Mouse (Mus musculus) fibroblast of lung, adult 2 months (primary cell): ENCODE measurements around the gene Ttyh3.

Experiments
- DNase-seq: peaks from one replicate; pipeline ENCODE4 v3.0.0-alpha.2; 2011; ENCODE audit warnings: low read depth

Ttyh3 gene

DNA sequence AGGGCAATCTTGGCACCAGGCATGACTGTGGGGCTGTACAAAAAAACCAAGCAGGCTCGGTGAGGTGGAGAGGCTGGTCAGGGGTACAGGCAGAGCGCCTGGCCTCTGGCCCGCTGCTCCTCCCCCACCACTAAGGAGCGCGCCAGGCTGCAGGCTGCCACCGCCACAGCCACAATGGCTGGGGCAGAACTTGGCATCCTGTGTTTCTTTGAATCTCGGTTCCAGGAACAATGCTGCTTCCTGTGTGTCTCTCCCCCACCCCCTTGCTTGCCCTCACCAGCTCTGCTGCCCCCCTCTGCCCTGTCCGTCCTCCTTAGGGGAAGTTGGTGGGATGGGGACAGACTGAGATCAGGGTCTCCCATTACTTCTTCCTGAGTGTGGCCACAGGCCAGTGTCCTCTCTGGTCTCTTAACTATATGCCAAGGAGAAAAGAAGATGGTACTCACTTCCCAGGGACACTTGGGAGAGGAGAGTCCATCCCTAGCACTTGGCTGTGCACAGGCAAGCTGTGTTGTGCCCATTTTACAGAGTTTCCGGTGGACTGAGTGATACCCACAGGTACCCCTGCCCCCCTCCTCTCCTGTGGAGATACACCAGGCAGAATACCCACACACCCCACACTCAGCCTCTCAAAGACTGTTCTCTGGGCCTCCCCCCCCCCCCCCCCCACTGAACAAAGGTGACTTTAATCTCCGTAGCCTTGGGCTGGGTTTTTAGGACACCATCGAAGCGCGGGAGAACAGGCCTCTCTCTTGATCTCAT lies 39.1 kb downstream of the Ttyh3 start:
- DNase-seq: no peak

DNA sequence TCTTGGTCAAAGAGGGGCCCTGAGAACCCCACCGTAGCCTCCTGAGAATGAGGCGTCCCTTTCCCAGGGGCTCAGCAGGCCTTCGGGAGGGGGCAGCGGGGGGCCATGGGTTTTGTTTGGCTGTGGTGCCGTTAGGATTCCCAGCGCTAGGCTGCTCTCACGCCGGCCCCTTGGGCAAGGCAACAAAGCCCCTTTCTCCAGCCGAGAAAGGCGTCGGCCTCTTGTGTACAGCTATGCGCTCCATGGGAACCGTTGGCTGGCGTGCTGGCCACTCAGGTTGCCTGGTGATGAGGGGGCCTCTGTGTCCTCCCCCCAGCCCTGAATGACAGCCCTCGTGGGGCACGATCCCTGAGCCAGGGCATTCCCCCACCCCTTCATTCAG lies 40.2 kb downstream of the Ttyh3 start:
- no peak for DNase-seq

DNA sequence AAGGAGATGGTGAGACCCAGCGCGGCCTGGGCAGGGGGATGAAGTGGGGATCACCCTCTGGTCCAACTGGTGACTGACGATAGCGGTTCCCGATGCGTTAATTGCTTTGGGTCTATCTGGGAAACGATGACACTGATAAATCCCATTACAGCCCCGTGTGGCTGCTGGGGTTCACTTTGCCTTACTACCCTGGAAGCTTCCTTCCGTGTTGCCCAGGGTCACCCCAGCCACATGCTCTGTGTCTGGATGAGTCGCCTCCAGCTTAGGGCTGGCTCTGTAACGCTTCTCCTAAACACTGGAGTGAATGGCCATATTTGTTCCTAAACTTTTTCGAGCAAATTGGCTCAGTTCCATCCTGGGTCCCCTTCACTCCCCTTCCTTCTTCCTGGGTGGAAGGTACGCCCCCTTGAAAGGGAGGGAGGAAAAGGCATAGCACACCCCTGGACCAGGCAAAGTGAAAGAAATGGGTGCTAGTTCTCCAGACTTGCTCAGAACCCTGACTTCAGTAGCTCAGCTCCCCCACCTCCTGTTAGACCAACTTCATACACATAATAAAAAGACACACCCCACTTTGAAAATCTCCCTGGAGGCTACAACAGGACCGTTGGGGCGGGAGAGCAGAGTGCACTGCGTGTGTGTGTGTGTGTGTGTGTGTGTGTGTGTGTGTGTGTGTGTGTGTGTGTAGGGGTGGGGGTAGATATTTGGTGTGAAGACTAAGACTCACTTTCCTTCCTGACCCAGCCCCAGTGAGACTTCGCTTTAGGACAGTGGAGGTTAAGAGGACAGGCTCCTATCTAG lies 40.8 kb downstream of the Ttyh3 start:
- no peak for DNase-seq

DNA sequence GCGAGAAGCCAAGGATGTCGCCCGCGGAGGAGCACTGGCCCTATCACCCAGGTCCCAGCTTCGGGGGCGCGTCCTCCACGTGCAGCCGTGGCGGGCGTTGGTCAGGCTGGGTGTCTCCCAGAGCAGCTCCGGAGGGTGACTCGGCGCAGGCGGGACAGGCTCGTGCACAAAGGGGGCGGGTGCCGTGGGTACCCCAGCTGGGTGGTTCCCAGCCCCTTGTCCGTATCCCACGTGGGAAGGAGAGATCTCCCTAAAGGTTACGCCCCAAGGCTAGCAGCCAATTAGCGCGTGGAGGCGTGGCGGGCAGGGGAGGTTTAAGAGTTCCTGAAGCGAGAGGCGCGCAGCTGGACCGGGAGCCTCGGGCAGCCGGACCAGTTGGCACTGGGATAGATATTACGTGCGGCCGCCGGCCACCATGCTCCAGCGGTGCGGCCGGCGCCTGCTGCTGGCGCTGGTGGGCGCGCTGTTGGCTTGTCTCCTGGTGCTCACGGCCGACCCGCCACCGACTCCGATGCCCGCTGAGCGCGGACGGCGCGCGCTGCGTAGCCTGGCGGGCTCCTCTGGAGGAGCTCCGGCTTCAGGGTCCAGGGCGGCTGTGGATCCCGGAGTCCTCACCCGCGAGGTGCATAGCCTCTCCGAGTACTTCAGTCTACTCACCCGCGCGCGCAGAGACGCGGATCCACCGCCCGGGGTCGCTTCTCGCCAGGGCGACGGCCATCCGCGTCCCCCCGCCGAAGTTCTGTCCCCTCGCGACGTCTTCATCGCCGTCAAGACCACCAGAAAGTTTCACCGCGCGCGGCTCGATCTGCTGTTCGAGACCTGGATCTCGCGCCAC lies 41.6 kb downstream of the Ttyh3 start, which contains the start of gene Lfng:
Gene Lfng, plus strand, starts transcription at position 320 of the 835 bp plus-strand sequence.
- DNase-seq: no peak

DNA sequence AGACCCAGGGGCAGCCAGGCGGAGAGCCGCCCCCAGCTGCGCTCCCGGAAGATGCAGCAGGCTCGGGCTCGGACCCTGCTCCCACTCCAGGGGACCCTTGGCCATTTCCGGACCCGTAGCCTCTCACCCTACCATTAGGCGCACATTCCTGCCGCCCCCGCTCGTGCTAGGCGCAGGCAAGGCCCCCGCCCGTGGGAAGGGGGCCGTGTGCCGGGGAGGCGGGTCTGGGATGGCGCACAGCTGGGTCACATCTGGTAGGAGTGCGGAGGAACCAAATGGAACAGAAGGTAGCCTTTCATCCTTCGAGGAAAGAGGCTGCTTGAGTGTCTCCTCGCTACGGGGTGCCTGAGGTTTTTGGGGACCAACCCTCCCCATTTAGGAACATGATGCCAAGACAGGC lies 42.4 kb downstream of the Ttyh3 start:
- no peak for DNase-seq

DNA sequence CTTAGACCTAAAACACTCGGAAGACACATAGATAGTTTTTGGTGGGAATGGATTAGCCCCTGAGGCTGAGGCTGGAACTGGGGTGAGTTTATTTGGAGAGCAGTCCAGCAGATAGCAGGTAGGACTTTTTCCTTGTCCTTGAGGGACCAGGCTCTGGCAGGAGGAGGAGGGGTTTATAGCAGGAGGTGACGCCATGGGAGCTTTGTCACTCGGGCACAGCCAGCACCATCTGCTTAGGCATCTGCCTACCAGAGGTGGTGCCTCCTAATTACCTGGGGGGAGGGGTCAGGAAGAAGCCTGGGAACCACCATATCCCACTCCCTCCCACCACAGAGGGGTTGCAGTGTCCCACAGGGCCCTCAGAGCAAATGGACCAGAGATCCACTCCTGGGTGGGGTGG lies 43.6 kb downstream of the Ttyh3 start:
- no peak for DNase-seq

DNA sequence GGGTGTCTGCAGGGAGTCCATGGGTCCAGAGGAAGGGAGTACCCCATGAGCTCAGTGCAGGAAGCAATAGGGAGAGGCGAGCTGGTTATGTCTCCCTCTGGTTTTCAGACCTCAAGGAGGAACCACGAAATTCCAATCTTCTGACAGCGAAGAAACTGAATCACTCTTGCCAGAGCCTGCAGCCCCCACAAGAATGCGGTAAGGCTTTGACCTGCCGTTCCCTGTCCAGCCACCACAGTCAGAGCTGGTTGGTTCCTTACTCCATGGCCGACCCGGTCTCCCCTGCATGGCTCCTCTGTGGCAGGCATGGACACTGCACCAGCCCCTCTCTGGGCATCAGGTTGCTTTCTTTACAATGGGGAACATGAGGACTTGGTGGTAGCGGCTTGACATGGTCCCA lies 44.4 kb downstream of the Ttyh3 start:
- DNase-seq: no peak

DNA sequence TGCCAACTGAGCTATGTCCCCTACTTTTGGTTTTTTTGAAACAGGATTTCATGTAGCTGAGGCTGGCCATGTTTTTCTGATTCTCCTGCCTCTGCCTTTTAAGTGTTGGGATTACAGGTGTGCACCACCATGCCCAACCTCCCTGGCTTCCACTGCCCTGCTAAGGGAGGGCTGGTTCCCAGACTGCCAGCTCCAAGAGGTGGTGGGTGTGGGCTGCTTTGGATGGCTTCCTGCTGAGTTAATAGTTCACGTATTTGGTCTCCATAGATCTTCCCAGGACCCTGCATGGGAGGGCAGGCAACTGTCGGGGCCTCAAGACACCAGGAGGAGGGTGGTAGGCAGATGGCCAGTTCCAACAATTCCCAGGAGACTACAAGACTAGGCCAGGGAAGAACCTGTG lies 46.3 kb downstream of the Ttyh3 start:
- no peak for DNase-seq

DNA sequence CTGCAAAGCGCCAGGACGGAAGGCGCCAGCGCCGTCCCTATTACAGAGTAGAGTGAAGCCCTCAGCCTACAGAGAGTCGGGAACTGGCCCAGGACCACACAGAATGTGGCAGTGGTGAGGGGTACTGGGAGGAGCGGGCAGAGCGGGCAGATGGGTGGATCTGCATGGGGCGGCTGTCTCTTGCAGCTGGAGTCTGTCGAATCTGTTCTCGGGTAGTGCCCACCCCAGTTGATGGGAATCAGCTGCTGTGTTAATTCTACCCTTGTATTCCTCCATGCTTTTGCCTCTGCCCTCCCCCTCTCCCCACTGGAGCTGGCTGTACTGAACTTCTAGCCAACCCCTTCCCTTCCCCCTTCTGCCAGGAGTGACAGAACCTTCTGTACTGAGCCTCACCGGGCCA lies 47.1 kb downstream of the Ttyh3 start:
- no peak for DNase-seq

DNA sequence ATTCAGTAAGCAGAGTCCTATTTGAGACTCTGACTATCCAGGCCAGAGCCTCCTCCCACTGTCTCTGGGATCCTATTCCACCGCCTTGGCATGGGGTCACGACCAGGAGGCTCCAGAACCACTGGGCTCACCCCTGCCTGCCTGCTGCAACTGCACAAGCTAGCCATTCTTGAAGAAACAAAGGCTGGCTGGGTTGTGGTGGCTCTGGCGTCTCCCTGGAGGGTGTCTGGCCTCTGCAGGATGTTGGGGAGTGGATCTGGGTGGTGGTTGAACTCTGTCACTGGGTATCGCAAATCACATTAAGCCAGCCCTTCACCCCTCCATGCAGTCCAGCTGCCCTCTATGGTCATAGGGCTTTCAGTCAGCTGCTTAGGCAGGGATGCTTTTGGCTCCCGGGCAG lies 48.9 kb downstream of the Ttyh3 start:
- no peak for DNase-seq

DNA sequence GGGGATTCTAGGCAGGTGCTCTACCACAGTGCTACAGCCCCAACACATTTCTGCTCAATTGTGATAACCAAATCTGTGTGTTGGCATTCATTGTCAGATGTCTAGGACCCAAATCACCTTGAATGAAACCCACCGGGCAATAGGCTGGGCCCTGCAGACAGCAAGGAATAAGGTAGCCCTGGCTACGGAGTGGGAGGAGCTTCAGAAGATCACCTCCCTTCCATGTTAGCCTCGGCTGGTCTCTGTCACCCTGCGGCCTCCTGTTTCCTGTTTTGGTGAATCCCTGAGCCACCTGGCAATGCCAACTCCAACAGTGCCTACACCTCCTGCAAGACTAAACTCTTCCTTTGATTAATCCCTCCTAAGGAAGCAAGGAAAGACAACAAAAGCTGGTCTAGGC lies 51.0 kb downstream of the Ttyh3 start:
- no peak for DNase-seq

DNA sequence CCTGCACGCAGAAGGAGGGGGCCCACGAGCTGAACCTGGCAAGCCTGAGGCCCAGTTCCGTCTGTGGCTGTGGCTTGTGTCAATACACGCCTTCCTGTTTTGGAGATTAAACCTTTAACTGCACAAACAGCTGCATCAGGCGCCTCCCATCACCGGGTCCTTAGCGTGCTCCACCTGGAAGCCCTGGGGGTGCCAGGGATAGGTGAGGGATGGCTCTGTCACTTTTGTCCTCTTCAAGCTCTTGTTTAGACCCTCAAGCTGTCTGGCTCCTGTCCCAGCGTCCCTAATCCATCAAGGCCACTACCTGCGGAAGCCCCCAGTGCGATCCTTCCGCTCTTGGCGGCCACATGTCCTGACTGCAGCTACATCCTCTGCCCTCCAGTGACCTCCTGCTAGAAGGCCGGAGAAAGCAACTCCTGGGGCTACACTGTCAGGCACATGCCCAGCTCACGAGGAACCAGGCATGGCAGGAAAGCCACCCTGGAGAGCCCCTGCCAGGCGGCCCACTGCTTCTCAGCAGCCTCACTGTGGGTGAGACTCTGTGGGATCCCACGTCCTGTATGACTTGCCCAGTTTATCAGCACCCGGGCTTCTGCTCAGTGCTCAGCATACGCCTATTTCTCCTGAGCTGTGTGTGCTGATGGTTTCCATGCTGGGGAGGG lies 51.8 kb downstream of the Ttyh3 start:
- no peak for DNase-seq

DNA sequence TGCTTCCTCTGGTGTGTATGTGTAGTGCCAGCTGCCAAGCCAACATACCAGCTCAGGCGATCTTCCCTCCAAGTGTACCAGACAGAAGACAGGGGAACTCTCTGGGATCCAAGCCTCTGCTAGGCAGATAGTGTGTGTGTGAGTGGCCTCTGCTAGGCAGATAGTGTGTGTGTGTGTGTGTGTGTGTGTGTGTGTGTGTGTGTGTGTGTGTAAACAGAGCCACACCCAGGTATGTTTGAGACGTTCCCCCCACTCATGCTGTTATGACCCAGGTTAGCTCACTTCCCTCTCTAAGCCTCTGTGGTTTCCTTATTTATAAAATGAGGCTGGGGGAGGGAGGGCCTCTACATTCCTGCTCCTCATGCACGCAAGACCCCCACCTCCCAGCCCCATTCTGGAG lies 52.4 kb downstream of the Ttyh3 start:
- no peak for DNase-seq

DNA sequence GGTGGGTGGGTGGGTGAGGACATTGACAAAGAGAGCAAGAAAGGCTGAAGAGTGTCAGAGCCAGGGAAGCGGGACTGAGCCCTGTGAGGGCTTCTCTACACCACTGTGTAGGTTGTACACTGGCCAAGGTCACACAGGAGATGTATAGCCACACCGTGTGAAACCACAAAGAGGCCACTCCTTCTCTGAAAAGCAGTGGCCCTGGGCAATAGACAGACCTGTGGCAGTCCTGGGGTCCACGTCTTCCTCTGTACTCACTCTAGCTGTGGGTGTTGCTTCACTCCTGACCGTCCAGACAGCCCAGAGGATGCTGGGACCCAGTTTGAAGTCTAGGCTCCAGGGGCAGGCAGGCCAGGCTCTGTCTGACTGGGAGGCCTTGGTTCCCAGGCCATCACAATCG lies 54.0 kb downstream of the Ttyh3 start:
- no peak for DNase-seq

DNA sequence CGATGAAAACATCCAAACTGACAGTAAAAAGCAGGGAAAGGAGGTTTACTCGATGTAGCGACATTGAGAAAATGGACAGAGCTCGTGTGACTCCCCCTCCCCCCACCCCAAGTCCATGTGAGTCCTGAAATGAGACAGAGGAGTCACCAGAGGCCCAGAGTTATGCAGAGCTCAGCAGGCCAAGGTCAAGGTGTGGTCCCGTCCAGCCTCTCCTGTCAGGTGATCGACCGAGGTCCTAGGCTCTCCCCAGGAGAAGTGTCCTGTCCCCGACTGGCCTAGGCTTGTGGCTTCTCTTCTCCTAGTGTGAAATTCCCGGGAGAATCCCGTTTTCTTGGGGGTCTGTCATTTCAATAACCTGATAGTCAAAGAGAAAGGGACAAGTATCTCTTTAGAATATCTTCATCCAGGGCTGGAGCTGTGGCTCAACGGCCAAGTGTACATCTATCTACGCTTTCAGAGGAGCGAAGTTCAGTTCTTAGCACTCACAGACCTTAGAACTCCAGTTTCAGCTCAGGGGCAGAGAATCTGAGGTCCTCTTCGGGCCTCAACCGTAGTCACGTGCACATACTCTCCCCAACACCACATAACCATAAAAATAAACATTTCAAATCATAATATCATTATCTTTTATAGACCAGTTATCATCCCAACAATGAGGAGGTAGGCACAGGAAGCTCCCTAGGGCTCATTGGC lies 59.6 kb downstream of the Ttyh3 start:
- no peak for DNase-seq

DNA sequence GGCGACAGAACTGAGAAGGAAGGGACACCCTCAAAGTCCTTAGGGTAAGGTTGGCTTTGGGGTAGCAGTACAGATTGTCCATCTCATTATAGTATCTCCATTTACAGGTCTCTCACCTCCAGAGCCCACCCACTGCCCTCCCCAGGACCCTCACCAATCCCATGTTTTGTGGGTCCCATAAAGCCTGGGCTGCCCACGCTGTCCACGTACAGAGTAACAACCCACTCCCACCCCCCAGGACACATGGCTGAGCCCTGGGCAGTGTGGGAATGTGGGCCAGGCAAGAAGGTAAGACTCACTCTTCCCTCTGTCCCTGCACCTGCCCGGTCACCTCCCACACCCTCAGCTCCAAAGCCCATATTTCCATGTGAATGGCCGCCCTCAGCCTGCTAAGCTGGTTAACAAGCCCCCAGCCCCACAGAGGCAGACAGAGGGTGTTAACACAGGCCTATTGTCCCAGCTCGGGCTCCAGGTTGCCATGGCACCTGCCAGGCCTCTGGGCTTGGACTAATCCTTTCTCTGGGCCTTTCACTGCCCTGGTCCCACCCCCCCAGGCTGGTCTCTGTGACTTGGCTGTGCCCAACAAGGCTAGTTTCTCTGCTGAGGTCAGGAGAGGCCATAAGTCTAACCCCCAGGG lies 65.0 kb downstream of the Ttyh3 start:
- DNase-seq: no peak

DNA sequence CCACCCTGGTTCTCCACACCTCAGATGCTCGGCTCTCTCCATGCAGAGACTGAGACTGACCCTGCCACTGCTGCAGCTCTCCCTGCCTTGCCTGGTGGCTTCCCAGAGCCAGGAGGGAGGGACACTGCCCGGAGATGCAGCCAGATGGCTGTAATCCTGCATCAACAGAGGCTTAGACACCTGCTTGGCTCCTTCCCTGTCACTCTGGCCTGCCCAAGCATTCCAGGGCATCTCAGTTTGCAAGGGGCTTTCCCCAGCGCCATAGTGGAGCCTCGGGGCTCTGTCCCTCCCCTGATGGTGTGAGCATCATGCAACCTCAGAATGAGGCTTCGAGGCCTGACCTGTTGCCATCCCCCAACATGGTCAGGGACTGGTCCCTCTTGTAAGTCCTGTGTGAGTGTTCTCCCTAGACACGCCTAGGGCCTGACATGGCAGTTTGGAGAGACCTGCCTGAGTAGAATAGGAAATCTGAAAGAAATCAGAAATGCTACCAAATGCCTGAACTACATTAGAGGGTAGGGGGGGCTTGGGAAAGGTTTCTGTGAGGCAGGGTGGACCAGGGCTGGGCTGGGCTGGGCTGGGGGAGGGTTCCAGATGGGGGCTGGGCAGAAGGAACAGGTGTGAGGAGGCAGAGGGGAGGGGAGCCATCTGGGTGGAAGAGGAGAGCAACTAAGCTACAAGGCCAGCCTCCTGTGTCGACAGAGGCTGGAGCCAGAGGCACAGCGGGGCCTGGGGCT lies 65.7 kb downstream of the Ttyh3 start:
- DNase-seq: no peak

DNA sequence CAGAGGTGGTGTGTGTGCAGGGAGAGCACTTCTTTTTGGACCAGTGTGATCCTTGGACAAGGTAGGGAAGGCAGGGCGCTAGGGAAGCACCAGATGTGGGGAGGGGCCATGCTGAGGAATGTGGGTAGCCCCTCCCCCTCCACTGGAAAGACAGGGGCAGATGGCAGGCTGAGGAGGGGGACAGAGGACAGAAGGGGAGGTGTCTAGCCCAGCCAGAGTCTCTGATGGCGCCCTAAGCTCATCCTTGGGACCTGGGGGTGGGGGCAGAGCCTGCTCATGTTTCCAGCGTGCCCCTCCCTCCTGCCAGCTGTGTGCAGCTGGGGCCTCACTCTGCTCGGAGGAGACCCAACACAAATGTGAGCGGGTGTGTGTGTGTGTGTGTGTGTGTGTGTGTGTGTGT lies 67.3 kb downstream of the Ttyh3 start:
- no peak for DNase-seq

DNA sequence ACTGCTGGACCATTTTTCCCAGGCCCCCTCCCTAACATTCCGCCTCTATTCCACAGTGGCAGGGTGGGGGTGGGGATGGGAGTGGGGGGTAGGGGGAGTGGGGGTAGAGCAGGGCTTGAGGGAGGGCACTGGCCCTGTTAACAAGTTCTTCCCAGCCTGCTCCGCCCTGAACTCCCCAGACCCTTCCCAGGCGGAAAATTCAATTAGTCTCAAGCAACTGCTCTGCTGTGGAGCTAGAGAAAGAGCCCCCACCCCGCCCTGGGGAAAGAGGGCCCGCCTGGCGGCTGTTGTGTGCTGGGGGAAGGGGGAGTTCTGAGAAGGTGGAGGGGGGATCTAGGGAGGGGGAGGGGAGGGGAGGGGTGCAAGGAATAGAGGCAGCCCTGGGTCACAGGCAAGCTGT lies 69.1 kb downstream of the Ttyh3 start:
- no peak for DNase-seq

DNA sequence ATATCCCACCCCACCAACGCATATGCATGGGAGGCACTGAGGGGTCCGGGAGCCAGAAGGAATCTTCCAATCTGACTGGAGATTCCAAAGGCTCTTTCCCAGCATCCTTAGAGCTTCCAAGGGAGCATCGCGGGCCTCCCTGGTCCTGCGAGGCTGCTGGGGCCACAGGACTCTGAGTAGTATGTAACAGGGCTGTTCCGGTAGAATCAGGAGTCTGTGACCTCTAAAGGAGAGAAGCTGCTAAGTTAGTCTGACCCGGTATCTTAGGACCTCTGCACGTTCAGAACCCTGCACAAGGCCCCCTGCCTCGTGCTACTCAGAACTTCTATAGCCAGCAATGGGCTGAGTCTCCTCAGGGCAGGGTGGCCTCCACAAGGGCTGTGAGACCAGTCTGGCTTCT lies 69.6 kb downstream of the Ttyh3 start:
- DNase-seq: no peak
